Mouse (Mus musculus) heart, embryonic 15.5 days (tissue): ENCODE measurements around the gene Srxn1. TPM values are rescaled to one million over a fixed set of nuclear protein-coding genes. Genes with fewer than 3 reads are reported as not detected.
A peak's percentile ranks its signal among the peaks of the same experiment; 100 is the strongest.
"Not testable (repeated sequence)": the region's sequence is repeated elsewhere in the genome, so short reads cannot be mapped to it uniquely, and the experiment has no call there.

Source experiments
- ATAC-seq: fragments of 200-750 bp; cut with Nextera tagmentation; replicated peaks from 2 replicates; pipeline ENCODE4 v1.8.0; 2017; ENCODE audit warnings: low read depth, moderate TSS enrichment; ENCODE audit not compliant: insufficient number of reproducible peaks, insufficient read depth, low FRiP score
- H3K27ac ChIP-seq: fragments of 300-500 bp; sonication (generic); 2 replicates; pipeline ENCODE4 v1.5.1; 2015; ENCODE audit warnings: mild to moderate bottlenecking, inconsistent platforms
- H3K27me3 ChIP-seq: fragments of 300-500 bp; sonication (generic); 2 replicates; pipeline ENCODE4 v1.6.1; 2015; ENCODE audit warnings: inconsistent platforms
- H3K36me3 ChIP-seq: fragments of 300-500 bp; sonication (generic); 2 replicates; pipeline ENCODE4 v1.6.1; 2015; ENCODE audit warnings: mild to moderate bottlenecking, inconsistent platforms
- H3K4me1 ChIP-seq: fragments of 300-500 bp; sonication (generic); replicated peaks from 2 replicates; pipeline ENCODE4 v1.6.1; 2015; ENCODE audit warnings: inconsistent platforms
- H3K4me2 ChIP-seq: fragments of 300-500 bp; sonication (generic); 2 replicates; pipeline ENCODE4 v1.6.1; 2015; ENCODE audit warnings: inconsistent platforms, mild to moderate bottlenecking, moderate library complexity
- H3K4me3 ChIP-seq: fragments of 300-500 bp; sonication (generic); 2 replicates; pipeline ENCODE4 v1.5.1; 2015; ENCODE audit warnings: mild to moderate bottlenecking, inconsistent platforms
- H3K9ac ChIP-seq: fragments of 300-500 bp; sonication (generic); 2 replicates; pipeline ENCODE4 v1.6.1; 2015; ENCODE audit warnings: mild to moderate bottlenecking, inconsistent platforms
- H3K9me3 ChIP-seq: fragments of 300-500 bp; sonication (generic); replicated peaks from 2 replicates; pipeline ENCODE4 v1.6.1; 2016; ENCODE audit warnings: inconsistent platforms
- WGBS: fragments of 180-500 bp; shearing (Covaris S2); methylation state at CpG from one replicate; pipeline ENCODE4 v1.1.7; 2015; ENCODE audit warnings: mixed read lengths; 5-methylcytosine and 5-hydroxymethylcytosine counted together
- polyA plus RNA-seq: library from polyadenylated mRNA; unstranded; fragments of >200 nt; fragmentation: Nextera tagmentation; extraction: Ambion mirVana; gene quantifications from 2 replicates; pipeline ENCODE4 v1.2.1, GENCODE M21; 2015

The Srxn1 gene
- 5.3 and 10.3 TPM in 2 replicates for polyA plus RNA-seq

DNA sequence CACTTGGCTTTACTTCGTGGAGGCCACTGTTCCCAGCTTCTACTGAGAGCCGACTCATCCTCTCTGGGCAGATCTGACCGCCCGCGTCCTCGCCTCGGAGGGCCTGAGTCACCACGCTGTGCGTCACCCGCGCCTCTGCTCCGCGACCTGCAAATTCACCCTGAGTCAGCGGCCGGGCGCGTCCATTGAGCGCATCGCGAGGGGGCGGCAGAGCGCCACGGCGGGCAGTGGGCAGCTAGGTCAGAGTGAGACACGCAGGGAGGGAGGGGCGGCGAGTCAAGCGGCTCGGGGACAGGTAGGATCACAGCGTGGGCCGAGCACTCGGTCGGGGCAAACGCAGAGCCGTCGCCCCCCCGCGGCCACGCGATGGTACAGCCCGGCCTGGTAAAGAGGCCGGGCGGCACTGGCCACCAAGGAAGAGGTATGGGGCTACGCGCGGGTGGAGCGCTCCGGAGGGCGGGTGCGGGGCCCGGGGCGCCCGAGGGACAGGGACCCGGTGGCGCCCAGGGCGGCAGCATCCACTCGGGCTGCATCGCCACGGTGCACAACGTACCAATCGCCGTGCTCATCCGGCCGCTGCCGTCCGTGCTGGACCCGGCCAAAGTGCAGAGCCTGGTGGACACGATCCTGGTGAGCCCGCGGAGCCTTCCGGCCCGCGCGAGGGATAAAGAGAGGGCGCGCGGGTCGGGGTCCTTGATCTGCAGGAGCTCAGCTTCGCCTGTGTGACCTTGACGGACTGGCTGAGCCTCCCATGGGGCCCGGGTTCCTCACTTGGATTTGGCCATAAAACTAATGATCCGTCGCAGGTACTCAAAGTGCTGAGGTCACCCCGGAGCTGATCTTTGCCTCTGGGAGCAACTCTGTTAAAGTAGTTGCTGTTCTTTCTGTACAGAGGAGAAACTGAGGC, at the start of gene Srxn1:
Srxn1 (plus strand) TSS at position 199 of the 907 bp plus-strand sequence.
- 1% methylated on average over 84 of the region's 84 CpGs for WGBS
- Histone ChIP-seq H3K9me3 (no peaks in the 10 kb centered on the region), H3K4me1 (peaks cover 12% of the 10 kb centered on the region), H3K9ac (peak within 1 kb of the TSS; percentile 71), H3K27me3 (peaks cover 13% of the 10 kb centered on the region), H3K36me3 (no peaks in the 10 kb centered on the region), H3K4me2 (peak within 1 kb of the TSS; percentile 88), H3K4me3 (peak within 1 kb of the TSS; percentile 68), H3K27ac (0 out of 2 replicates have a peak within 1 kb of the TSS, but pooled peaks have one; percentile 28)
- ATAC-seq = peak; percentile 85

DNA sequence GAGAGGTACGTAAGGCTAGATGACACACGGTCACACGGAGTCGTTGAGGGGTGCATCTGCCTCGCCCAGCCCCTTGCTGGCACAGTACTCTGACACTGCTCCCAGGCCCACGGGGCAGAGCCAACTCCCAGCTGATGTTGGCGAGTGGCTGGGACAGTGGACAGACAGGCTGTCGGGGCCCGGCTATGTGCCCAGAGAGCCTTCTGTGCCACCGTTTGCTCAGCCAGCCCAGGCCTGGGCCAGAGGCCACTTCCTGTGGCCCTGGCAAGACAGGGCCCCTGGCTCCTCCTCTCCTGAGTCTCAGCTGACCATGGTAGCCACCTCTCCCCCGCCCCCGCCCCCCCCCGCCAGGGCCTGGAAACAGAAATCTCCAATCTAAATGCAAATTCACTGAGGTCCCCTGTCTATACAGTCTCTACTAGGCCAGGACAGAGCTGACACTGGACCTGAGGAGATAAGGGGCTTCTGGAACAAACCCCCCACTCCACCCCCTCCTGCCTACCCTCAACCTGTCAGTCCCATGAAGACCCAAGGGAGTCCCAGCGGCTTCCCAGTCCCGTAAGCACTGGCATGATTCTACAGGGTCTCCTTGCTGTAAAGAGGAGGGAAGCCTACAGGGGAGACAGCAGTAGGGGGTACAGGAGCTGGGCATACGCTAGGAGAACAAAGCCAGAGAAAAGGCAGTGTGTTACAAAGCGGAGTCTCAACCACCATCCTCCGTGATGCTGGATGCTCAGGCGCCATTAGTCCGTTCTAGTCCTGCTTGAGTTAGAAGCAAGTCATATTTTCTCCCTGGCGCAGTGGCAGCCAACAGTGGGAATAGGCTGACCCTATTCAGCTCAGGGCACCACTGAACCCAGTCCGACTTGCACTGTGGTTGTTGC, 48.7 kb upstream of the Srxn1 start:
- Histone ChIP-seq H3K9ac (no peak overlapping the region), H3K4me2 (no peak overlapping the region), H3K36me3 (no peaks in the 10 kb centered on the region), H3K4me1 (no peaks in the 10 kb centered on the region), H3K27ac (no peak overlapping the region), H3K4me3 (no peak overlapping the region), H3K27me3 (peaks cover 60% of the 10 kb centered on the region), H3K9me3 (no peaks in the 10 kb centered on the region)
- 60% methylated on average over 22 of the region's 22 CpGs for WGBS
- no peak for ATAC-seq

DNA sequence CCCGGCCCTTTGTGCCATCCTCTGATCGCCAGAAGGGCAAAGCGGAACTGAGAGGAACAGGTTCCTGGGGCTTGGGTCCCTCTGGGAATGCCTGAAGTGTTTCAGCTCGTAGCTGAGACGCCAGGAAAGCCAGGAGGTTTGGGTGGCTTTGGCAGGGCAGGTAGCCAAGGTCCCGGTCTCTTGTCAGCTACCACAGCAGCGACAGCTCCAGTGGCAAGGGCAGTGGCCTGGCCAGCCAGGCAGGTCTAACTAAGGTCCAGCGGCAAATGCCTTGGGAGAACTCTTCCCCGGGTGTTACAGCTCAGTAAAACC, 48.1 kb upstream of the Srxn1 start:
- no peak for ATAC-seq
- Histone ChIP-seq H3K9ac (no peak overlapping the region), H3K36me3 (no peaks in the 10 kb centered on the region), H3K4me1 (no peaks in the 10 kb centered on the region), H3K27me3 (peaks cover 54% of the 10 kb centered on the region), H3K27ac (no peak overlapping the region), H3K9me3 (no peaks in the 10 kb centered on the region), H3K4me2 (no peak overlapping the region), H3K4me3 (no peak overlapping the region)
- WGBS = 68% methylated on average over 9 of the region's 9 CpGs

DNA sequence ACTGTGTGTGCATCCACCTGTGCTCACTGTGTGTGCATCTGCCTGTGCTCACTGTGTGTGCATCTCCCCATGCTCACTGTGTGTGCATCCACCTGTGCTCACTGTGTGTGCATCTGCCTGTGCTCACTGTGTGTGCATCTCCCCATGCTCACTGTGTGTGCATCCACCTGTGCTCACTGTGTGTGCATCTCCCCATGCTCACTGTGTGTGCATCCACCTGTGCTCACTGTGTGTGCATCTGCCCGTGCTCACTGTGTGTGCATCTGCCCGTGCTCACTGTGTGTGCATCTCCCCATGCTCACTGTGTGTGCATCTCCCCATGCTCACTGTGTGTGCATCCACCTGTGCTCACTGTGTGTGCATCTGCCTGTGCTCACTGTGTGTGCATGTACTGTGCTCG, 42.5 kb upstream of the Srxn1 start:
- H3K9ac ChIP-seq, H3K4me3 ChIP-seq, H3K4me1 ChIP-seq, H3K27ac ChIP-seq, ATAC-seq, H3K9me3 ChIP-seq, H3K27me3 ChIP-seq, H3K4me2 ChIP-seq, H3K36me3 ChIP-seq: not testable (repeated sequence)
- 81% methylated on average over 3 of the region's 3 CpGs for WGBS

DNA sequence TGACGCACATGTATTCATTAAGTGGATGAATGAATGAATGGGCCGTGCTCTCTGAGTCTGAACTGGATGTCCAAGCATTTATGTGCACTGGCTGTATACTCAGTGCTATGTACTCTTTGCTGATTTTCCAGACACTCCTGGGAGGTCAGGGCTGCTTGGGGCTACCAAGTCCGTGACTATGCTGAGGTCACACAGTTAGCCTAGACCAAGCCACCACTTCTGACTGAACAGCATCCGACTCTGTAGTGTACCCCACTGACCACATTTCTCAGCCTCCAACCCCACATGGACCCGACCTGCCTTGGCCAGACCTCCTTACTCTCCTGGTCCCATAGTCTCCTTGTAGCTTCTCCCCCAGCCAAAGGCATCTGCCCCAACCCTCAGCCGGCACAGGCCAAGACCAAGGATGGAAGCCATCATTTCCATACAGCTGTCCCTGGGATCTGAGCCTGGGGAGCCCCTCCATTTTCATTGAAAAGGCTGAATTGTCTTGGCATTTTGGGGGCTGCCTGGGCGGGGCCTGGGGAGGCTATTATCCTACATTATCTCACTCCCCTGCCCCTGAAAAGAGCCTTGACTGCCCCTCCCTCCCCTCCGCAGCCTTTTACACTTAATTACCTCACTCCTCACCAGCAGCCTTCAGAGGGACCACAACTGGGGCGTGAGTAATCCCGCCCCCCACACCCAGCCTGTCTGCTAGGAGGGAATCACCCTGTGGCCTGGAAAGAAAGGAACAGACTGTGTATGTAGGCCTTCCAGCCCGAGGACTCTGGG, 36.5 kb upstream of the Srxn1 start:
- 49% methylated on average over 11 of the region's 11 CpGs for WGBS

DNA sequence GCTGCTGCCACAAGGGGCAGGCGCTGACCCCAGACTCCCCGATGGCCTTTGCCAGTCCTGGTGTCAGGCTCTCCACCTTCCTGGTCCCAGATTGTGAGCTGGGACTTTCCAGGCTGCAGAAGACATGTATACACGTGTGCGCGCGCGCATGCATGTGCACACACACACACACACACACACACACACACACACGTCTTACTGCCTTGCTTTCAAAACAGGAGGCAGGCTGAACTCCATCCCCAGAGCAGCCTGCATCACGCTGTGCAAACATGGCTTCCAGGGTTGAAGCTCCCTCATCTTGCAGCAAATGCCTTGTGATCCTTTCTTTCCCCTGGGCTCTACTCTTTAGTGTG, 35.9 kb upstream of the Srxn1 start:
- Histone ChIP-seq H3K4me2 (no peak overlapping the region), H3K4me3 (no peak overlapping the region), H3K9me3 (no peaks in the 10 kb centered on the region), H3K27me3 (peaks cover 26% of the 10 kb centered on the region), H3K4me1 (no peaks in the 10 kb centered on the region), H3K27ac (no peak overlapping the region), H3K36me3 (no peaks in the 10 kb centered on the region), H3K9ac (no peak overlapping the region)
- 69% methylated on average over 9 of the region's 9 CpGs for WGBS
- ATAC-seq = no peak

More for the DNA sequence above, 36.5 kb upstream of the Srxn1 start:
- H3K27ac ChIP-seq = no peak overlapping the region
- H3K4me1 ChIP-seq = no peaks in the 10 kb centered on the region
- H3K9ac ChIP-seq = no peak overlapping the region
- H3K4me3 ChIP-seq = no peak overlapping the region
- no peak overlapping the region for H3K4me2 ChIP-seq
- ATAC-seq = no peak
- H3K9me3 ChIP-seq = no peaks in the 10 kb centered on the region
- no peaks in the 10 kb centered on the region for H3K36me3 ChIP-seq
- H3K27me3 ChIP-seq = peaks cover 20% of the 10 kb centered on the region; the same call in 1 of the 2 replicates

DNA sequence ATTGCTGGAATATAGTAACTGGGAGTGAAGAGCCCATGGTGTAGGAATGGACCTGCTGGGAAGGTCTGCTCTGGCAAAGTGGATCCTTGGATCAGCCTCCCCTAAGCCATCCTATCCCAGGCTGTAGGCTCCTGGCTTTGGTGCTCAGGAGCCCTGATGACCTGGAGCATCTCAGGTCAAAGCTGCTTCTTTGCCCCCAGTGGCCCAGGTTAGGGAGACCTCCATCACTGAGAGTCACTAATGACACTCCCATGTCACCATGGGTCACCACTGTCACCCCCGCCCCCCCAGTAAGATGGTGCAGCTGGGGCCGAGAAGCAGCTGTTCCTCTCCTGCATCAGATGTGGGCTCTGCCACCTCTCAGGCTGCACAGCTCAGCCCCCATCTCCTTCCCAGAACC, 35.4 kb upstream of the Srxn1 start:
- H3K27ac ChIP-seq = no peak overlapping the region
- no peaks in the 10 kb centered on the region for H3K9me3 ChIP-seq
- ATAC-seq = 0 out of 2 replicates have a peak, but pooled peaks have one; percentile 18
- no peak overlapping the region for H3K9ac ChIP-seq
- WGBS = 56% methylated on average over 2 of the region's 2 CpGs
- no peak overlapping the region for H3K4me2 ChIP-seq
- no peaks in the 10 kb centered on the region for H3K36me3 ChIP-seq
- H3K4me1 ChIP-seq = no peaks in the 10 kb centered on the region
- H3K27me3 ChIP-seq = peaks cover 26% of the 10 kb centered on the region
- H3K4me3 ChIP-seq = no peak overlapping the region

DNA sequence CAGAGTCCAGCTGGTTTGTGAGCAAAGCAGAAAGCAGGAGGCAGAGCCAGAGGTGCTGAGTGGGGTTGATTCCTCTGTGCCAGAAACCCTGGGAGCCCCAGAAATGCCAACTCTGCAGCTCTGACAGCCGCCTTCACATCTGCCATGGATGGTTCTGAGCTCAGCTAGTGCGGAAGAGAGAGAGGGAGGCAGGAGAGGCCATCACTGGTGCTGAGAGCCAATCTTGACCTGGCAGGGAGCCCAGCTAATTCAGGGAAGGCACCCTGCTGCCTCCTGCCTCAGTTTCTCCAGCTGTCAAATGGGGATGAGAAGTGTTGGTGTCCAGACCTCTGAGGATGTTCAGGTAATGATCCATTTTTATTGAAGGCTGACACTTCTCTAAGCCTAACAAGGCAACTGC, 30.8 kb upstream of the Srxn1 start:
- H3K4me2 ChIP-seq = no peak overlapping the region
- no peak overlapping the region for H3K27ac ChIP-seq
- no peaks in the 10 kb centered on the region for H3K4me1 ChIP-seq
- WGBS = 71% methylated on average over 2 of the region's 2 CpGs
- ATAC-seq = no peak
- no peaks in the 10 kb centered on the region for H3K36me3 ChIP-seq
- H3K4me3 ChIP-seq = no peak overlapping the region
- H3K9ac ChIP-seq = no peak overlapping the region
- H3K27me3 ChIP-seq = peaks cover 60% of the 10 kb centered on the region
- H3K9me3 ChIP-seq = no peaks in the 10 kb centered on the region

DNA sequence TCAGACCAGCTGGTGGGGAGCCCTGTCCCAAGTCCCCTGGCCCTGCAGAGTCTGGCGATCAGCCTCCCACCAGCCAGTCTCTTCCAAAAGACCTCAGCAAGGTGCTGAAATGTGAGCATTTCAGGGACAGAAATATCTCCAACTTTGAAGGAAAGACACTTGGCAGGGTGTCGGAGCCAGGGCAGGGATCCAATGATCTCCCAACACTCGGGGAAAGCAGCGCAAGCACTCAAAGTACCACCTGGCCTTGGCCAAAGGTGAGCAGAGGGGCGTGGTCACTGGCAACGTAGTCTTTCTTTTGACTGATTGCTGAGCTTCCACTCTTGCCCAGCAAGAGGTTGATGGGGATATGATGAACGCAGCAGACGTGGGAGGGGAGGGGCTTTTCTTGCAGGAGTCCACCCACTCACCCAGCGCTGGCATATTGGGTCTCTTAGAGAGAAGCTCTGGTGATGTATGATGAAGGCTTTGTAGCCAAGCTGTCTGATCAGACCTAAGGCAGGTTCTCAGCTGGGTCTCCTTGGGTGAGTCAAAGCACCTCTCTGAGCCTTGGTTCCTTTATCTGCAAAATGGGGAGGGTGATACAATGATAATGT, 29.9 kb upstream of the Srxn1 start:
- WGBS = 35% methylated on average over 9 of the region's 9 CpGs
- H3K4me3 ChIP-seq = no peak overlapping the region
- no peaks in the 10 kb centered on the region for H3K9me3 ChIP-seq
- H3K36me3 ChIP-seq = no peaks in the 10 kb centered on the region
- no peak overlapping the region for H3K27ac ChIP-seq
- H3K27me3 ChIP-seq = peaks cover 69% of the 10 kb centered on the region
- no peak overlapping the region for H3K9ac ChIP-seq
- ATAC-seq = no peak
- 0 out of 2 replicates have a peak, but pooled peaks cover under 1% of the 10 kb centered on the region for H3K4me1 ChIP-seq
- H3K4me2 ChIP-seq = no peak overlapping the region

DNA sequence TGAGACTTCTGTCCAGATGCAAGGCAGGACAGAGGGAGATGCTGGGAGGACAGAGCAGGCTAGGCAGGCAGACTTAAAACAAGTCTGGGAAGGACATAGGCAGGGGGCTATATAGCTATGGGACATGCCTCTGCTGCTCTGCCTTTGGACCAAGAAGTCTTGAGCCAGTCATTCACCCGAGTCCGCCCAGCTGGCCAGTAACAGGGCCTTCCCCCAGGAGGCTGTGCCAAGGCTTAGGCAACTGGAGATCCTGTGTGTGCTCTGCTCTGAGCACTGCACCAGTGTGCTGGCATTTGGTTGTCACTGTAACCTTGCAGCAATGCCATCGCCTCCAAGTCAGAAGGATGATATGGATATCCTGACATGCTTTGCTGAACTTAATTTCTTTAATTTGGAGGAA, 28.0 kb upstream of the Srxn1 start:
- no peak overlapping the region for H3K9ac ChIP-seq
- H3K4me3 ChIP-seq = no peak overlapping the region
- no peaks in the 10 kb centered on the region for H3K9me3 ChIP-seq
- H3K4me1 ChIP-seq = peaks cover 15% of the 10 kb centered on the region
- H3K4me2 ChIP-seq = no peak overlapping the region
- peaks cover 86% of the 10 kb centered on the region for H3K27me3 ChIP-seq
- 64% methylated on average over 3 of the region's 3 CpGs for WGBS
- no peak overlapping the region for H3K27ac ChIP-seq
- H3K36me3 ChIP-seq = no peaks in the 10 kb centered on the region
- no peak for ATAC-seq
